Mouse (Mus musculus) ES-E14 (cell line): Measurements from ENCODE around the gene Itpr2.

Experiments
- CHD2 ChIP-seq: IDR thresholded peaks from 2 replicates; pipeline ENCODE4 v1.6.1; 2014; ENCODE audit warnings: mild to moderate bottlenecking, low read depth, low read length, inconsistent platforms
- ZC3H11A ChIP-seq: IDR thresholded peaks from 2 replicates; pipeline ENCODE4 v1.6.1; 2012; ENCODE audit warnings: low read depth, mild to moderate bottlenecking, inconsistent platforms, low read length, borderline replicate concordance

- TF ChIP-seq CHD2 (no peak), ZC3H11A (no peak)
Observed at GRCm38 (mm10) chr6:146371511-146371910, 130.5 kb downstream of the Itpr2 start.
